Mouse (Mus musculus) lung, adult 2 months (tissue): Measurements from ENCODE around the gene A930017K11Rik.

Experiments
- CTCF ChIP-seq: fragments of 200-500 bp; IDR thresholded peaks from 2 replicates; pipeline ENCODE4 v1.5.1; 2011; ENCODE audit warnings: mild to moderate bottlenecking, low read length, control low read depth; ENCODE audit not compliant: insufficient read depth
- POLR2A ChIP-seq: fragments of 200-500 bp; IDR thresholded peaks from 2 replicates; pipeline ENCODE4 v1.6.1; 2011; ENCODE audit warnings: low read depth, mild to moderate bottlenecking, control low read depth, low read length, borderline replicate concordance; ENCODE audit errors: extremely low read depth

GRCm38 (mm10) chr17:25957586-25958051, 5.3 kb upstream of the A930017K11Rik start:
- TF ChIP-seq CTCF (no peak), POLR2A (no peak)
